Mouse (Mus musculus): ENCODE data around the gene Gm10842. TPM values are rescaled to one million over a fixed set of nuclear protein-coding genes. Genes with fewer than 3 reads are reported as not detected.

The Gm10842 gene
- polyA plus RNA-seq, 1 experiment from 2014 or later = not detected

GRCm38 (mm10) chr11:105158047-105158446 is 11.4 kb downstream of the Gm10842 start:
- no peak for ATAC-seq (ENCODE audit: low read depth)
- peaks cover 6% of the 10 kb centered on the region for H3K4me1 ChIP-seq (ENCODE audit: control insufficient read depth, insufficient read depth, low read length)

GRCm38 (mm10) chr11:105159673-105160360 is 13.1 kb downstream of the Gm10842 start:
- Histone ChIP-seq H3K9me3 (ENCODE audit: control insufficient read depth, low read length) (peaks cover 16% of the 10 kb centered on the region), H3K4me1 (ENCODE audit: control insufficient read depth, insufficient read depth, low read length) (no peaks in the 10 kb centered on the region), H3K9ac (ENCODE audit: low read depth, low read length) (no peak overlapping the region), H3K36me3 (ENCODE audit: control insufficient read depth, insufficient read depth, low read length) (no peaks in the 10 kb centered on the region), H3K4me3 (ENCODE audit: low read depth, low read length) (no peak overlapping the region), H3K27ac (replicated peaks; ENCODE audit: low read depth, low read length) (no peak overlapping the region), H3K27me3 (replicated peaks; ENCODE audit: control insufficient read depth, insufficient read depth, low read length) (no peaks in the 10 kb centered on the region), H3K4me2 (ENCODE audit: low read depth, low read length) (no peak overlapping the region)
- ATAC-seq (ENCODE audit: low read depth) = no peak
- WGBS = 51% methylated on average over 6 of the region's 6 CpGs
- peak; percentile 19 for DNase-seq (ENCODE audit: low spot score)

More at GRCm38 (mm10) chr11:105158047-105158446, 11.4 kb downstream of the Gm10842 start:
- Histone ChIP-seq H3K9me3 (ENCODE audit: control insufficient read depth, low read length) (peaks cover 9% of the 10 kb centered on the region; the same call in 1 of the 2 replicates), H3K27ac (replicated peaks; ENCODE audit: low read depth, low read length) (no peak overlapping the region), H3K4me2 (ENCODE audit: low read depth, low read length) (no peak overlapping the region), H3K27me3 (replicated peaks; ENCODE audit: control insufficient read depth, insufficient read depth, low read length) (no peaks in the 10 kb centered on the region), H3K4me3 (ENCODE audit: low read depth, low read length) (no peak overlapping the region), H3K9ac (ENCODE audit: low read depth, low read length) (no peak overlapping the region), H3K36me3 (ENCODE audit: control insufficient read depth, insufficient read depth, low read length) (no peaks in the 10 kb centered on the region)
- no peak for DNase-seq (ENCODE audit: low spot score)

DNA sequence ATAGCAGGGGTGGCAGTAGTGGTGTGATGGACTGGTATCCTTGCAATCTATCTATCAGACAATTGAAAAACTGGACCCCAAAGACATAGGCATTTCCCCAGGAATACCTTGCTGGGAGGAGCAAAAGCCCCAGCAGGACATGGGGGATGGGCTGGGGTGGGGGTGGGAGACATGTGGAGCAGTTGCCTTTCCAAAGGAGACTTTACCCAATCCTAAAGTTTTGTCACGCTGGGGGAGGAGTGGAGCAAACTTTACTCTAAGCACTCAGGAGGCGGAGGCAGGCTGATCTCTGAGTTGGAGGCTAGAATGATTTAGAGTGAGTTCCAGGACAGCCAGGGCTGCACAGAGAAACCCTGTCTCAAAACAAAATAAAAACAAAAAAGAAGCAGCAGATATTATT is 14.7 kb downstream of the Gm10842 start:
- no peak overlapping the region for H3K9ac ChIP-seq (ENCODE audit: low read depth, low read length)
- no peak overlapping the region for H3K4me2 ChIP-seq (ENCODE audit: low read depth, low read length)
- no peaks in the 10 kb centered on the region for H3K27me3 ChIP-seq (replicated peaks; ENCODE audit: control insufficient read depth, insufficient read depth, low read length)
- no peaks in the 10 kb centered on the region for H3K4me1 ChIP-seq (ENCODE audit: control insufficient read depth, insufficient read depth, low read length)
- no peak for DNase-seq (ENCODE audit: low spot score)
- peaks cover 25% of the 10 kb centered on the region for H3K9me3 ChIP-seq (ENCODE audit: control insufficient read depth, low read length)
- H3K27ac ChIP-seq (replicated peaks; ENCODE audit: low read depth, low read length) = no peak overlapping the region
- H3K36me3 ChIP-seq (ENCODE audit: control insufficient read depth, insufficient read depth, low read length) = no peaks in the 10 kb centered on the region
- 77% methylated on average over 2 of the region's 2 CpGs for whole genome bisulfite sequencing
- no peak for ATAC-seq (ENCODE audit: low read depth)
- H3K4me3 ChIP-seq (ENCODE audit: low read depth, low read length) = no peak overlapping the region

DNA sequence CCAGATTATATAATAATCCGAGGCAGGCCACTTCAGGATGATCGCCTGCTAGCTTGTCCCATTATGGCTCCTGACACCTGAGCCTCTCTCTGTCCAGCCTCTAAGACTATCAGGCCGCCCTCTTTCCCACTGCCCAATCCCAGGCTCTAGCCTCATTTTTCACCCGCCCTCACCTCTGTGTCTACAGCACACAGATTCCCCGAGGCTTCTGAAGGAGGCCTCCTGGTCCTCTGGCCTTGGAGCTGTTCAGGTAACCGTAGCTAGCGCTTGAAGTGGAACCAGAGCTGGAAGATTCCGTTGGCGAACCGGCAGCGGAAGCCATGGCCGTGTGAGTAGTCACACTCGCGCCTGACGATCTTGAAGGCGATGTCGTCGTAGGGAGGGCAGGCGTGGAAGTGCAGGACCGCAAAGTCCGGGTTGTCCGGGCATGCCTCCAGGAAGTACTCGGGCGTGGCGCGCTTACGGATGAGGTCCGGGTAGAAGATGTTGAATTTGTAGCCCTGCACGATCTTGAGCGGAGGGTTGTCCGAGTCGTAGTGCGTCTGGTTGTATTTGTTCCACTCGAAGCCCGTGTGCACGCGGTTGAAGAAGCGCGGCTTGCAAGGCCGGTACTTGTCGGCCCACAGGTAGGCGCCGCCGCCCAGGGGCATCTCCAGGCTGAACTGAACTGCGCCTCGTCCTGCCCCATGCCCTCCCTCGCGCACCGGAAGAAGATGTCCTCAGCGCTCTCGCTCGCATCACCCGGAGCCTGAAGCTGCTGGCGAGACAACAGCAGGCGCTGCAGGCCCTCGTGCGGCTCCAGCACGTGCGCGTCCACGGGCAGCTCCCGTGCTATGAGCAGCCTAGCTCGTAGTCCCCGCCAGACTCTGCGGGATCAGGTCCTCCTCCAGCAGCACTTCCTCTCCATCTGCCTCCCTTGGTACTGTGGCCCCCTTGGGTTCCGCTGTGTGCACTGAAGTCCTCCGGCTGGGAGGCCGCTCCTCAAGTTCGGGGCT is 18.1 kb downstream of the Gm10842 start:
- 85% methylated on average over 54 of the region's 69 CpGs for WGBS
- no peaks in the 10 kb centered on the region for H3K36me3 ChIP-seq (ENCODE audit: control insufficient read depth, insufficient read depth, low read length)
- peaks cover 25% of the 10 kb centered on the region for H3K9me3 ChIP-seq (ENCODE audit: control insufficient read depth, low read length)
- no peak overlapping the region for H3K9ac ChIP-seq (ENCODE audit: low read depth, low read length)
- H3K4me2 ChIP-seq (ENCODE audit: low read depth, low read length) = no peak overlapping the region
- no peak overlapping the region for H3K4me3 ChIP-seq (ENCODE audit: low read depth, low read length)
- DNase-seq (ENCODE audit: low spot score) (no peak), ATAC-seq (ENCODE audit: low read depth) (no peak)
- H3K27me3 ChIP-seq (replicated peaks; ENCODE audit: control insufficient read depth, insufficient read depth, low read length) = no peaks in the 10 kb centered on the region
- no peaks in the 10 kb centered on the region for H3K4me1 ChIP-seq (ENCODE audit: control insufficient read depth, insufficient read depth, low read length)
- H3K27ac ChIP-seq (replicated peaks; ENCODE audit: low read depth, low read length) = no peak overlapping the region

DNA sequence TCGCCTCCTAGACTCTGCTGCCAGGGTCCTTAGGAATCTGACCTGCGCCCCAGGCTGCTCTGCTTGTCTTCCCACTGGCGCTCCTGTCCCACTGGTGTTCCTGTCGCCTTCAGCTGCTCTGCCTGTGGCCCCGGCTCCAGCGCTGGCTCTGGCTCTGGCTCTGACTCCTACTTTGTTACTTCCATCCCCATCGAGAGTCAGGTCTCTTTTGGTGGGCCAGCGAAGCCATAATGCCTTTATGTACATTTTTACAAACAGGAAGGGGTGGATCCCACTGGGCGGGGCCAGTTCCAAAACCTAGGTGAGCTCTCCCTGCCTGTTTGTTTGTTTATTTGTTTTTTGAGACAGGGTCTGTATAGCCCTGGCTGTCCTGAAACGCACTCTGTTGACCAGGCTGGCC is 20.1 kb downstream of the Gm10842 start:
- ATAC-seq (ENCODE audit: low read depth) (no peak), DNase-seq (ENCODE audit: low spot score) (no peak)
- Histone ChIP-seq H3K4me3 (ENCODE audit: low read depth, low read length) (no peak overlapping the region), H3K4me2 (ENCODE audit: low read depth, low read length) (no peak overlapping the region), H3K9me3 (ENCODE audit: control insufficient read depth, low read length) (peaks cover 25% of the 10 kb centered on the region), H3K4me1 (ENCODE audit: control insufficient read depth, insufficient read depth, low read length) (no peaks in the 10 kb centered on the region), H3K27me3 (replicated peaks; ENCODE audit: control insufficient read depth, insufficient read depth, low read length) (no peaks in the 10 kb centered on the region), H3K36me3 (ENCODE audit: control insufficient read depth, insufficient read depth, low read length) (no peaks in the 10 kb centered on the region), H3K27ac (replicated peaks; ENCODE audit: low read depth, low read length) (no peak overlapping the region), H3K9ac (ENCODE audit: low read depth, low read length) (no peak overlapping the region)
- 97% methylated on average over 9 of the region's 10 CpGs for WGBS

DNA sequence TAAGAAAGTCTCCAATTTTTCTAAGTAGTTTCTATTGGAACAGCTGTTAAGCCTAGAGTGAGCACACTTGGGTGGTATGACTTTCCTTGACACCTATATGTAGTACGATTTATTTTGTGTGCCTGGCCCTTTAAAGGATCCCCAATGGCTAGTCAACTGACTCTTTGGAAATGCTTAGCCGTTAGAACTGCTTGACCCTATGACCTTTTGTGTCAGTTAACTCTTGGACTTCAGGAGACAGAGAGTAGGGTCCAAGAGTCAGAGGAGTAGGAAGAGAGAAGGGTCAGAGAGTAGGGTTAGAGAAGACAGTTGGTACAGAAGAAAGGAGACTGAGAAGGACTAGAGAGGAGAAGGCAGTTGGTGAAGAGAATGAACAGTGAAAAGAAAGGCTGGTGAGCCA is 31.8 kb downstream of the Gm10842 start, which contains the start of gene Tlk2:
Gene Tlk2 (plus strand): TSS at position 292 of the 400 bp plus-strand sequence.
- 34% methylated on average over 2 of the region's 2 CpGs for WGBS
- Histone ChIP-seq H3K4me3 (ENCODE audit: low read depth, low read length) (peak within 1 kb of the TSS; percentile 94; the same call in 1 of the 2 replicates), H3K4me1 (ENCODE audit: control insufficient read depth, insufficient read depth, low read length) (peaks cover 12% of the 10 kb centered on the region; the same call in 1 of the 2 replicates), H3K27me3 (replicated peaks; ENCODE audit: control insufficient read depth, insufficient read depth, low read length) (no peaks in the 10 kb centered on the region), H3K36me3 (ENCODE audit: control insufficient read depth, insufficient read depth, low read length) (peaks cover 7% of the 10 kb centered on the region; the same call in 1 of the 2 replicates), H3K27ac (replicated peaks; ENCODE audit: low read depth, low read length) (no peak within 1 kb of the TSS), H3K9ac (ENCODE audit: low read depth, low read length) (no peak within 1 kb of the TSS), H3K9me3 (ENCODE audit: control insufficient read depth, low read length) (no peaks in the 10 kb centered on the region), H3K4me2 (ENCODE audit: low read depth, low read length) (peak within 1 kb of the TSS; percentile 90; the same call in 1 of the 2 replicates)
- ATAC-seq (ENCODE audit: low read depth) = no peak
- DNase-seq (ENCODE audit: low spot score) = no peak

DNA sequence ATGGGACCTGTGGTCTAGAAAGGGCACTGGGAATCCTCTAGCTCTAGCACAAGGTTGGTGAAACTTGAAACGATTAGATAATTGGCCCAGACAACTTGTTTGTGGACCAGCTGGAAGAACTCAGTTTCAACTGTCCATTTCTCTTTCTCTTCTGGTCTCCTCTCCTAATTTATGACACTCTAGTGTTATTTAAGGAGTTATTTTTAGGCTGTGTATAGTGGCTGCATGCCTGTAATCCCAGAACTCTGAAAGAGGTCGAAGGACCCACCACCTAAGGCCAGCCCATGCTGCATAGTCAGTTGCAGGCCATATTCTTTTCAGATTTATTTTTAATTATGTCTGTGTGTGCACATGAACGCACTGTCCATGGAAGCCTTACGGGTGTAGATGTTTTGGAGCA is 32.8 kb downstream of the Gm10842 start:
- Histone ChIP-seq H3K4me2 (ENCODE audit: low read depth, low read length) (peak overlapping the region; percentile 90; the same call in 1 of the 2 replicates), H3K9me3 (ENCODE audit: control insufficient read depth, low read length) (no peaks in the 10 kb centered on the region), H3K4me3 (ENCODE audit: low read depth, low read length) (peak overlapping the region; percentile 94; the same call in 1 of the 2 replicates), H3K9ac (ENCODE audit: low read depth, low read length) (no peak overlapping the region), H3K27ac (replicated peaks; ENCODE audit: low read depth, low read length) (no peak overlapping the region), H3K4me1 (ENCODE audit: control insufficient read depth, insufficient read depth, low read length) (peaks cover 12% of the 10 kb centered on the region; the same call in 1 of the 2 replicates), H3K36me3 (ENCODE audit: control insufficient read depth, insufficient read depth, low read length) (peaks cover 12% of the 10 kb centered on the region), H3K27me3 (replicated peaks; ENCODE audit: control insufficient read depth, insufficient read depth, low read length) (no peaks in the 10 kb centered on the region)
- DNase-seq (ENCODE audit: low spot score) (no peak), ATAC-seq (ENCODE audit: low read depth) (no peak)
- 85% methylated on average over 4 of the region's 4 CpGs for WGBS

- 2% methylated on average over 14 of the region's 35 CpGs for WGBS
- Histone ChIP-seq H3K9me3 (ENCODE audit: control insufficient read depth, low read length) (no peaks in the 10 kb centered on the region), H3K27ac (replicated peaks; ENCODE audit: low read depth, low read length) (peak overlapping the region; percentile 94), H3K4me1 (ENCODE audit: control insufficient read depth, insufficient read depth, low read length) (peaks cover 12% of the 10 kb centered on the region; the same call in 1 of the 2 replicates), H3K9ac (ENCODE audit: low read depth, low read length) (peak overlapping the region; percentile 99), H3K4me2 (ENCODE audit: low read depth, low read length) (peak overlapping the region; percentile 90), H3K36me3 (ENCODE audit: control insufficient read depth, insufficient read depth, low read length) (peaks cover 21% of the 10 kb centered on the region), H3K27me3 (replicated peaks; ENCODE audit: control insufficient read depth, insufficient read depth, low read length) (no peaks in the 10 kb centered on the region), H3K4me3 (ENCODE audit: low read depth, low read length) (peak overlapping the region; percentile 94)
- peak; percentile 31 for DNase-seq (ENCODE audit: low spot score)
- ATAC-seq (ENCODE audit: low read depth) = peak; percentile 5; the same call in 1 of the 2 replicates
These were observed 33.9 kb downstream of the Gm10842 start for GRCm38 (mm10) chr11:105180471-105181091.

Data from embryonic facial prominence, embryonic 14.5 days (tissue).